Mouse (Mus musculus) cerebellum, adult 2 months (tissue): ENCODE data around the gene Noct.

ENCODE experiments used
- CTCF ChIP-seq: fragments of 200-500 bp; IDR thresholded peaks from 2 replicates; pipeline ENCODE4 v1.5.1; 2011; ENCODE audit warnings: low read depth, mild to moderate bottlenecking, control low read depth, low read length, moderate library complexity, borderline replicate concordance; ENCODE audit not compliant: insufficient read depth
- POLR2A ChIP-seq: fragments of 200-500 bp; IDR thresholded peaks from 2 replicates; pipeline ENCODE4 v1.6.1; 2011; ENCODE audit warnings: low read length, control low read depth, borderline replicate concordance; ENCODE audit not compliant: insufficient read depth

GRCm38 (mm10) chr3:51226601-51227000 is 2.4 kb downstream of the Noct start:
- TF ChIP-seq CTCF: no peak
- TF ChIP-seq POLR2A: no peak
